Mouse (Mus musculus) embryonic fibroblast, embryonic 13.5 days (primary cell): Measurements from ENCODE around the gene Agrn.

Source experiments
- CTCF ChIP-seq: IDR thresholded peaks from 2 replicates; pipeline ENCODE4 v1.5.1; 2011; ENCODE audit warnings: mild to moderate bottlenecking, control low read depth, low read length, moderate library complexity, borderline replicate concordance; ENCODE audit not compliant: insufficient read depth
- POLR2A ChIP-seq: IDR thresholded peaks from 2 replicates; pipeline ENCODE4 v1.6.1; 2011; ENCODE audit warnings: low read depth, mild to moderate bottlenecking, control low read depth, low read length, moderate library complexity

- no peak for TF ChIP-seq POLR2A
- no peak for TF ChIP-seq CTCF
Measured at GRCm38 (mm10) chr4:156193200-156193590, 4.1 kb downstream of the Agrn start.
